Mouse (Mus musculus) adrenal gland, adult (tissue): ENCODE measurements around the gene Tpst2.
A peak's percentile ranks its signal among the peaks of the same experiment; 100 is the strongest.

ENCODE experiments used
- DNase-seq, 2 experiments: peaks; one replicate each; pipeline ENCODE4 v3.0.0; 2022 to 2023; ENCODE audit warnings: low spot score in 1 of 2; ENCODE audit not compliant: inconsistent age in 2 of 2

The Tpst2 gene

DNA sequence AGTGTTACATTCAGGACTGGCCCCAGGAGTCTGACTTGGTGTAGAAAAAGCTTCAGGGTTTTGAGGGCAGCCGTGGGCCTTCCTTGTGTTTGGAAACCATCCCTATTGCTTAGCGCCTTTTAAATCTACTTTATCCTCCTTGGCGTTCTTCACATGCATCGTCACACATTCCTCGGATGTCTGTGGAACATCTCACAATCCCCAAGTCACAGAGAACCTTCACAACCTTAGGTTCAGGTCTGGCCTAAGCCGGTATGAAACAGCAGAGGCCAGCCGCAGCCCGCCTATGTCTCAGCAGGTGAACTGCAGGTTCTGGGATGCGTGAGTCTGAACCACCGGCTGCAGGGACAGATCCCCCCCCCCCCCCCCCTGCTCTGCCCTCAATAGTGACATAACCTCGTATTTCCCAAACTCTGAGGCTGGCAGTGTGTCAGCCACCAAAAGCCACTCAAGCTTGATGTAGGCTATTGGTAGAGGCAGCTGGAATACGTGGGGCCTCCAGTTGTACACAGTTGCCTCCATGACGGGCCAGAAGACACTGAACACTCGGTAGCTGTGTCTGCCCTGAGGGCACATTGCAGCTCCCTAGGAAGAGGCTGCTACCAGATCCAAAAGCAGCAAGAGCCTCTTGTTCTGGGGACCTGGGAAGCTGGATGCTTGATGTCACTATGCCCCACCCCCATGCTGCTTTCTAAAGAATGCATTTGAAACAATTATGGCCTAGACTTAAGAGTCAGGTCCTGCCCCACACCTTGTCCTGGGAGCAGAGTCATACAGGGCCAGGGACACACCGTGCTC, 4.6 kb downstream of the Tpst2 start:
- DNase-seq: peak; percentile 41 to 80

DNA sequence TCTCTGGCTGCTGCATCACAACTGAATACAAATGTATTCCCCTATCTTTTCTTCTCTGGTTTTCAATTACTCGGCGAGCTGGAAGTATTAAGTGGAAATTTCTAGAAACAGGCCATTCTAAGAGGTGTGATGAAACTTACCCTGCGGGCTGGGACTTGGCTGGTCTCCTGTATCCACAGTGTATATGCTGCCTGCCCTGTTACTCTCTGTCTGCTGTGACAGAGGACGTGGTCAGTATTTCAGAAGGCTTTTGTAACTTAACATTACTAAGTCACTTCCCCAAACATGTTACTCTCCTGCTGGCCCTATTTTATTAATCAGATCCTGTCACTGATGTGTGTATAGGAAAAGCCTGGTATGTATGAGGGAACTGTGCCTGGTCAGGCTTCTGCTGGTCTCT, 5.2 kb downstream of the Tpst2 start:
- peak in 1 of 2 experiments; percentile 70 for DNase-seq

- peak; percentile 64 to 73 for DNase-seq
Observed at GRCm38 (mm10) chr5:112282123-112282779, 5.8 kb downstream of the Tpst2 start.

DNA sequence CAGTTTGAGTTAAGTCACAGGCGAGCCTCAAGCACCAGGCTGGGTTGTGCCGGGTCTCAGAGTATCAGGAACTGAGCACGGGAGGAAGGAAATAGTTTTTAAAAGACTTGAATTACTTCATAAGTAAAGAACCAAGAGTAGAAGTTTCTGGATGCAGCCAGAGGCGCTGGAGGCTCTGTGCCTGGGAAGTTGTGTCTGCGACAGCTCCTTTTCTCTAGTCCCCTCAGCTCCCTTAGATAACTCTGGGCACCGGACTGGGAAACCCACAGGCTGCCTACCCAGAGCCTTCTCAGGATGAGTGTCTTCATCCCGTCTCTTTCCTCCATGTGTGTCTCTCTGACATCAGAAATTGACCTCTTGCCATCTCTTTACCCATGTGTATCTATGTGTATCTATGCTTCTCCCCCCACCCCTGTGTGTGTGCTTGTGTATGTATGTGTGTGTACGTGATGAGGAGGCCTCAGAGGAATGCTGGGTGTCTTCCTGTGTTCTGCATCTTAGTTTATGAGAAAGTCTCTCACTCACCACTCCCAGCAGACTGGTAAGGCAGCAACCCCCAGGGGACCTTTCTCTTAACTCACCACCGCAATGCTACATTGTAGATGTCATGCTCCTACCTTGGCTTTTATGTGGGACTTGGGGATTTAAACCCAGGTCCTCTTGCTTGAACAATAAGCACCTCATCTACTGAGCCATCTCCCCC, 6.4 kb downstream of the Tpst2 start:
- DNase-seq: peak in 1 of 2 experiments; percentile 66

DNA sequence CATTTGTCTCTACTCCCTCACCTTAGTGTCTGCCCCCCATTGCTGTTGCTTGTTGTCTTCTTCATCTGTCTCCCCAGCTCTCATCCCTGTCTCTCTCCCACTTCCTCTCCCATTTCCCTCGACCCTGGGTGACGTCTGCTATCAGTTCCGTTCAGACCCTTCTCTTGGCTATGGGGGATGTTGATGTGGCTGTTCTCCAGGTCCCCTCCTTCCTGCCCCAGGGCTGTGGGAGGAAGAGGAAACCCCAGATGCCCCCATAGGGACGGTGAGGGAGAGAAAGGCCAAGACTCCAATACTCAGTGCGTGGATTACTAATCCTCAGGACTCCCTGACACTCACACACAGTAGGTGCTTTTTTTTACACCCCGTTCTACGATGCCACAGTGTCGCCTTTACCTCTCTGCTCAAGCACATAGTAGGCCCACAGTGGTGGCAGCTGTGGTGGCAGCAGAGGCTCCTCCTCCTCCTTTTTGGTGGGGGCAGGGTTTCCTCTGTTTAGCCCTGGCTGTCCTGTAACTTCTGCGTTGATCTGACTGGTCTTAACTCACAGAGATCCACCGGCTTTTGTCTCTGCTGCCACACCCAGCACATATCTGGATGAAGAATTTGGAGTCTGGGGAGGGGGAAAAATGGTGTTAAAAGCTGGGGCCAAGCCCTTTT, 7.2 kb downstream of the Tpst2 start:
- DNase-seq: peak in 1 of 2 experiments; percentile 80

GRCm38 (mm10) chr5:112284203-112284582, 7.7 kb downstream of the Tpst2 start:
- peak in 1 of 2 experiments; percentile 55 for DNase-seq

GRCm38 (mm10) chr5:112285548-112286085, 9.1 kb downstream of the Tpst2 start:
- DNase-seq: no peak

- no peak for DNase-seq
Observed at GRCm38 (mm10) chr5:112286608-112286983, 10.1 kb downstream of the Tpst2 start.

DNA sequence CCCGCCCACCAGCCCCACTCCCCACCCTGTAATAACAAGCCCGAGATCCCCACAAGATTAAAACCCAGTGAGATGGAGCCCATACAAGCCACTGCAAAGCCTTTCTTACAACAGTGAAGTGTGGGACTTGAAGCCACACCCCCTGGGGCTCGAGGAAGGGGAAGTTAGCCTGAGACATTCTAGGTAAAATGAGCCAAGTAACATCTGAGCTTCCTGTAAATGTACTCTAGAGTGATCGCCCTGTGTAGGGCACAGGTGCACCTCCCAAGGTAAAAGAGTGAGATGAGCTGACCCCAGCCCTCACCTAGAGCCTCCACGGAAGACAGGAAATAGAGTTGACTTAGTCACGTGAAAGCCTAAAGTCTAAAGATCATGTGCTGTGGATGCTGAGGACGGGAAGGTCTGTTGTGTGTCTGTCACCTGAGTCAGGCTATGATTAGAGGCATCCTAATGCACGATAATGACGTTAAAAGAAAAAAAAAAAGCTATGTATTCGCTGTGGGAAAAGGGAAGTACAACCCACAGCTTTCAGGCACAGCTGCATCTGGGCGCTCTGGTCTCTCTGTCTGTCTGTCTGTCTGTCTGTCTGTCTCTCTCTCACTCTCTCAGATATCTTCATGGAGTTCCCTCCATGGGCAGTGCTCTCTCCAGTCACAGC, 10.6 kb downstream of the Tpst2 start:
- no peak for DNase-seq

DNA sequence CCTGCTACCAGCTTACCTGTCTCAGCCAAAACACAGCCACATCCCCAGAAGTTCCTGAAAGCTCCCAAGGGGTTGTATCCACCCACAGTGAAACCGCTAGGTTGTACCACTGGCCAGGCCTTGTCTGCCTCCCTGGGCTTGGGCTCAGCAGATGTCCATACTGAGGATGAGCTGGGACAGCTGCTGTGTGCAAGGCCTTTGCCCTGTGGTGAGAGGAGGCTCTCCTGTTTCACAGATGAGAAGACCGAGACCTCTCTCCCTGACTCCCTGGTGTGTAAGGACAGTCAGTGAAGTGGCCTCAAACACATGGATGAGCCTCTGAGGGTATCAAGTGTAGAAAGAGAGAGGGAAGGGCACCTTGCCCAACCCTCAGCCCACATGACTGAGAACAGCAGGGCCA, 11.2 kb downstream of the Tpst2 start:
- DNase-seq: peak in 1 of 2 experiments; percentile 57

- peak; percentile 49 to 75 for DNase-seq
Observed at GRCm38 (mm10) chr5:112288193-112289141, 12.0 kb downstream of the Tpst2 start.

DNA sequence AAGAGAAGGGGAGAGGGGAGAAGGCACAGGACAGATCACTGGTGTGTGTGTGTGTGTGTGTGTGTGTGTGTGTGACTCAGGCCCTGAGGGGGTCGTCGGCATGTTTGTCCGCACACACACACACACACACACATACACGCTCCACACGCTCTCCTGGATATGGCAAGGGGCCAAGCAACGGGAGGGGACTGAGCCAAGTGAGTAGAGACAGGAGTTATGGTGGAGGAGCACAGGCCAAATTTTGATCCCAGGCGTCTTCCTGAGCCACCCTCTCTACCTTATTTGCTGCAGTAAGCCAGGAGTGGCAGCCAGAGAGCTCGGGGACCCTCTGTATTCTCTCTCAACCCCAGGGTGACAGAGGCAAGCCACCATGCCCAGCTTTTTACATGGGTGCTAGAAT, 12.7 kb downstream of the Tpst2 start:
- DNase-seq: peak; percentile 66 to 83

GRCm38 (mm10) chr5:112289819-112290535, 13.5 kb downstream of the Tpst2 start:
- DNase-seq: peak; percentile 76 to 86

- peak; percentile 43 to 70 for DNase-seq
Observed at GRCm38 (mm10) chr5:112290536-112290880, 14.0 kb downstream of the Tpst2 start.

- peak; percentile 54 to 83 for DNase-seq
Observed at GRCm38 (mm10) chr5:112291866-112292265, 15.4 kb downstream of the Tpst2 start.

- DNase-seq: peak; percentile 86 to 92
Observed at GRCm38 (mm10) chr5:112292343-112292980, 16.0 kb downstream of the Tpst2 start.

GRCm38 (mm10) chr5:112293800-112294199, 17.3 kb downstream of the Tpst2 start:
- no peak for DNase-seq

DNA sequence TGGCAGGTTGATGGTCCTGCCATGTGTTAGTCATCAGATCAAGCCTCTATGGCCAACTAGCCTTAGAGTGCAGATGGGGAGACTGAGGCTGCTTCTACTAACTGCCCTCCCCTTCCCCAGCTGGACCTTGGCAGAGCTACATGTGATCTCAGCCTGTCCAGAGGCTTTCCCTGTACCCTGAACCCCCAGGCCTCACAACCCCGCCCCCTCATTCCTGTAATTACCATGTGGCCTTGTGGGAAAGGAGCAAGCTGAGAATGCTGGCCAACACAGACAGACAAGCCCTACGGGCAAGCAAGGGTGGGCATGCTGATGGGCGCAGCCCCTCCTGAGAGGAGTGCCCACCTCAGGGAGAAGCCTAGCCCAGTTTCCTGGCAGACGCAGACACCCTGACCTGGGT, 18.2 kb downstream of the Tpst2 start:
- DNase-seq: peak in 1 of 2 experiments; percentile 79
